Mouse (Mus musculus): Measurements from ENCODE around the gene Mageb18. TPM values are rescaled to one million over a fixed set of nuclear protein-coding genes. Genes with fewer than 3 reads are reported as not detected.

Gene Mageb18
- polyA plus RNA-seq, 1 experiment from 2014 or later: not detected

GRCm38 (mm10) chrX:92464773-92465172, 134.6 kb downstream of the Mageb18 start:
- ATAC-seq: no peak
- H3K36me3 ChIP-seq (ENCODE audit: control insufficient read depth, insufficient read depth): no peaks in the 10 kb centered on the region
- H3K4me2 ChIP-seq (replicated peaks; ENCODE audit: low read depth): no peak overlapping the region
- H3K4me1 ChIP-seq (replicated peaks; ENCODE audit: control insufficient read depth, insufficient read depth, low read length): no peaks in the 10 kb centered on the region
- TF ChIP-seq CTCF (IDR thresholded peaks at IDR 0.05; ENCODE audit: low read depth): no peak
- no peak overlapping the region for H3K4me3 ChIP-seq (ENCODE audit: low read depth, low read length)
- no peaks in the 10 kb centered on the region for H3K27me3 ChIP-seq (replicated peaks; ENCODE audit: control insufficient read depth, insufficient read depth, low read length)
- H3K9me3 ChIP-seq (ENCODE audit: control insufficient read depth): no peaks in the 10 kb centered on the region
- no peak overlapping the region for H3K9ac ChIP-seq (ENCODE audit: low read depth, low read length)
- 55% methylated on average over 4 of the region's 4 CpGs for WGBS
- no peak overlapping the region for H3K27ac ChIP-seq (ENCODE audit: low read depth, low read length)

GRCm38 (mm10) chrX:92460496-92460895, 138.9 kb downstream of the Mageb18 start:
- ATAC-seq: no peak
- no peak for TF ChIP-seq CTCF (IDR thresholded peaks at IDR 0.05; ENCODE audit: low read depth)
- no peak overlapping the region for H3K4me2 ChIP-seq (replicated peaks; ENCODE audit: low read depth)
- H3K4me1 ChIP-seq (replicated peaks; ENCODE audit: control insufficient read depth, insufficient read depth, low read length): no peaks in the 10 kb centered on the region
- H3K27me3 ChIP-seq (replicated peaks; ENCODE audit: control insufficient read depth, insufficient read depth, low read length): no peaks in the 10 kb centered on the region
- H3K9me3 ChIP-seq (ENCODE audit: control insufficient read depth): no peaks in the 10 kb centered on the region
- no peak overlapping the region for H3K27ac ChIP-seq (ENCODE audit: low read depth, low read length)
- 38% methylated on average over 3 of the region's 3 CpGs for WGBS
- H3K4me3 ChIP-seq (ENCODE audit: low read depth, low read length): no peak overlapping the region
- no peak overlapping the region for H3K9ac ChIP-seq (ENCODE audit: low read depth, low read length)
- no peaks in the 10 kb centered on the region for H3K36me3 ChIP-seq (ENCODE audit: control insufficient read depth, insufficient read depth)

- H3K4me1 ChIP-seq (replicated peaks; ENCODE audit: control insufficient read depth, insufficient read depth, low read length): no peaks in the 10 kb centered on the region
- H3K27ac ChIP-seq (ENCODE audit: low read depth, low read length): no peak overlapping the region
- no peak overlapping the region for H3K9ac ChIP-seq (ENCODE audit: low read depth, low read length)
- TF ChIP-seq CTCF (IDR thresholded peaks at IDR 0.05; ENCODE audit: low read depth): no peak
- H3K9me3 ChIP-seq (ENCODE audit: control insufficient read depth): no peaks in the 10 kb centered on the region
- no peaks in the 10 kb centered on the region for H3K27me3 ChIP-seq (replicated peaks; ENCODE audit: control insufficient read depth, insufficient read depth, low read length)
- no peak for ATAC-seq
- no peaks in the 10 kb centered on the region for H3K36me3 ChIP-seq (ENCODE audit: control insufficient read depth, insufficient read depth)
- no peak overlapping the region for H3K4me3 ChIP-seq (ENCODE audit: low read depth, low read length)
- H3K4me2 ChIP-seq (replicated peaks; ENCODE audit: low read depth): no peak overlapping the region
Observed at GRCm38 (mm10) chrX:92387384-92387783, 212.0 kb downstream of the Mageb18 start.

GRCm38 (mm10) chrX:92342924-92343323, 256.4 kb downstream of the Mageb18 start:
- no peak overlapping the region for H3K9ac ChIP-seq (ENCODE audit: low read depth, low read length)
- H3K27ac ChIP-seq (ENCODE audit: low read depth, low read length): no peak overlapping the region
- no peak overlapping the region for H3K4me2 ChIP-seq (replicated peaks; ENCODE audit: low read depth)
- peak; percentile 70 for TF ChIP-seq CTCF (IDR thresholded peaks at IDR 0.05; ENCODE audit: low read depth)
- no peaks in the 10 kb centered on the region for H3K4me1 ChIP-seq (replicated peaks; ENCODE audit: control insufficient read depth, insufficient read depth, low read length)
- no peak overlapping the region for H3K4me3 ChIP-seq (ENCODE audit: low read depth, low read length)
- 19% methylated on average over 5 of the region's 5 CpGs for WGBS
- no peaks in the 10 kb centered on the region for H3K9me3 ChIP-seq (ENCODE audit: control insufficient read depth)
- H3K36me3 ChIP-seq (ENCODE audit: control insufficient read depth, insufficient read depth): no peaks in the 10 kb centered on the region
- no peak for ATAC-seq
- no peaks in the 10 kb centered on the region for H3K27me3 ChIP-seq (replicated peaks; ENCODE audit: control insufficient read depth, insufficient read depth, low read length)

DNA sequence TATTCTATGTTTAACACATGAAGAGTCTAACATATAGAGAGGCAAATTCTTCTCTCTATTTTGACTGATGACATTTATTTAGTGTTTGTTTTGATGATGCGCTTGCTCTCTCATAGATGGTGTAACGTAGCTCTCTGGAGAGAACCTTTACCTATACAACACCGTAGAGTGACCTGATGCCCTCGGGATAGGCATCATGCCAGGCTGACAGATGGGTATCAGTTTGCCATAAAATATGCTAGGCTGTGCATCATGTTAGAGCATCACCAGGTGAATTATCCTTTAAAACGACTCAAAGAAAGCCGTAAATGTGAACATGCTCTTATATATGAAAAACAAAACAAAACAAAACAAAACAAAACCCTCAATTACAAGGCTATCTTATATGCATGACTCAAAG, 258.5 kb downstream of the Mageb18 start:
- Histone ChIP-seq H3K27me3 (replicated peaks; ENCODE audit: control insufficient read depth, insufficient read depth, low read length) (no peaks in the 10 kb centered on the region), H3K4me3 (ENCODE audit: low read depth, low read length) (no peak overlapping the region), H3K9me3 (ENCODE audit: control insufficient read depth) (no peaks in the 10 kb centered on the region), H3K4me2 (replicated peaks; ENCODE audit: low read depth) (no peak overlapping the region), H3K36me3 (ENCODE audit: control insufficient read depth, insufficient read depth) (no peaks in the 10 kb centered on the region), H3K27ac (ENCODE audit: low read depth, low read length) (no peak overlapping the region), H3K9ac (ENCODE audit: low read depth, low read length) (no peak overlapping the region), H3K4me1 (replicated peaks; ENCODE audit: control insufficient read depth, insufficient read depth, low read length) (no peaks in the 10 kb centered on the region)
- ATAC-seq: no peak
- TF ChIP-seq CTCF (IDR thresholded peaks at IDR 0.05; ENCODE audit: low read depth): no peak
- 83% methylated on average over 6 of the region's 6 CpGs for WGBS

GRCm38 (mm10) chrX:92339551-92339950, 259.8 kb downstream of the Mageb18 start:
- WGBS: 82% methylated on average over 2 of the region's 2 CpGs
- TF ChIP-seq CTCF (IDR thresholded peaks at IDR 0.05; ENCODE audit: low read depth): no peak
- Histone ChIP-seq H3K27ac (ENCODE audit: low read depth, low read length) (no peak overlapping the region), H3K27me3 (replicated peaks; ENCODE audit: control insufficient read depth, insufficient read depth, low read length) (no peaks in the 10 kb centered on the region), H3K4me1 (replicated peaks; ENCODE audit: control insufficient read depth, insufficient read depth, low read length) (no peaks in the 10 kb centered on the region), H3K4me3 (ENCODE audit: low read depth, low read length) (no peak overlapping the region), H3K9me3 (ENCODE audit: control insufficient read depth) (no peaks in the 10 kb centered on the region), H3K9ac (ENCODE audit: low read depth, low read length) (no peak overlapping the region), H3K4me2 (replicated peaks; ENCODE audit: low read depth) (no peak overlapping the region), H3K36me3 (ENCODE audit: control insufficient read depth, insufficient read depth) (no peaks in the 10 kb centered on the region)
- no peak for ATAC-seq

GRCm38 (mm10) chrX:92333459-92333858, 265.9 kb downstream of the Mageb18 start:
- WGBS: 56% methylated on average over 1 of the region's 1 CpGs

More at GRCm38 (mm10) chrX:92333459-92333858, 265.9 kb downstream of the Mageb18 start:
- H3K27ac ChIP-seq (ENCODE audit: low read depth, low read length): no peak overlapping the region
- H3K9ac ChIP-seq (ENCODE audit: low read depth, low read length): no peak overlapping the region
- H3K9me3 ChIP-seq (ENCODE audit: control insufficient read depth): no peaks in the 10 kb centered on the region
- no peaks in the 10 kb centered on the region for H3K36me3 ChIP-seq (ENCODE audit: control insufficient read depth, insufficient read depth)
- H3K27me3 ChIP-seq (replicated peaks; ENCODE audit: control insufficient read depth, insufficient read depth, low read length): no peaks in the 10 kb centered on the region
- H3K4me1 ChIP-seq (replicated peaks; ENCODE audit: control insufficient read depth, insufficient read depth, low read length): no peaks in the 10 kb centered on the region
- ATAC-seq: no peak
- no peak overlapping the region for H3K4me3 ChIP-seq (ENCODE audit: low read depth, low read length)
- no peak overlapping the region for H3K4me2 ChIP-seq (replicated peaks; ENCODE audit: low read depth)
- TF ChIP-seq CTCF (IDR thresholded peaks at IDR 0.05; ENCODE audit: low read depth): no peak
